Mouse (Mus musculus): ENCODE results near the gene Npr3.

Npr3 gene

GRCm38 (mm10) chr15:11906571-11907531 lies at the start of gene Npr3:
Npr3 (minus strand) TSS chr15:11907287.
- DNase-seq (ENCODE audit: low spot score) = no peak

- no peak for DNase-seq (ENCODE audit: low spot score)
Observed at GRCm38 (mm10) chr15:11956129-11956528, 49.0 kb upstream of the Npr3 start.

GRCm38 (mm10) chr15:11954190-11954589 lies 47.1 kb upstream of the Npr3 start:
- DNase-seq (ENCODE audit: low spot score) = no peak

GRCm38 (mm10) chr15:11952159-11952558 lies 45.1 kb upstream of the Npr3 start:
- no peak for DNase-seq (ENCODE audit: low spot score)

GRCm38 (mm10) chr15:11951181-11951580 lies 44.1 kb upstream of the Npr3 start:
- no peak for DNase-seq (ENCODE audit: low spot score)

- DNase-seq (ENCODE audit: low spot score) = no peak
Observed at GRCm38 (mm10) chr15:11950144-11950543, 43.1 kb upstream of the Npr3 start.

GRCm38 (mm10) chr15:11949490-11949889 lies 42.4 kb upstream of the Npr3 start:
- no peak for DNase-seq (ENCODE audit: low spot score)

- DNase-seq (ENCODE audit: low spot score) = no peak
Observed at GRCm38 (mm10) chr15:11940855-11941254, 33.8 kb upstream of the Npr3 start.

GRCm38 (mm10) chr15:11927742-11928141 lies 20.7 kb upstream of the Npr3 start:
- DNase-seq (ENCODE audit: low spot score) = no peak

- DNase-seq (ENCODE audit: low spot score) = no peak
Observed at GRCm38 (mm10) chr15:11914101-11914500, 7.0 kb upstream of the Npr3 start.

- DNase-seq (ENCODE audit: low spot score) = no peak
Observed at GRCm38 (mm10) chr15:11909875-11910274, 2.8 kb upstream of the Npr3 start.

- no peak for DNase-seq (ENCODE audit: low spot score)
Observed at GRCm38 (mm10) chr15:11908166-11908565, 1.1 kb upstream of the Npr3 start.

- DNase-seq (ENCODE audit: low spot score) = no peak
Observed at GRCm38 (mm10) chr15:11906021-11906570, 991 bp downstream of the Npr3 start.

- DNase-seq (ENCODE audit: low spot score) = no peak
Observed at GRCm38 (mm10) chr15:11904848-11905672, 2.0 kb downstream of the Npr3 start.

- no peak for DNase-seq (ENCODE audit: low spot score)
Observed at GRCm38 (mm10) chr15:11904043-11904847, 2.8 kb downstream of the Npr3 start.

GRCm38 (mm10) chr15:11903196-11904042 lies 3.7 kb downstream of the Npr3 start:
- no peak for DNase-seq (ENCODE audit: low spot score)

- no peak for DNase-seq (ENCODE audit: low spot score)
Observed at GRCm38 (mm10) chr15:11897617-11898016, 9.5 kb downstream of the Npr3 start.

- no peak for DNase-seq (ENCODE audit: low spot score)
Observed at GRCm38 (mm10) chr15:11897162-11897561, 9.9 kb downstream of the Npr3 start.

GRCm38 (mm10) chr15:11893969-11894368 lies 13.1 kb downstream of the Npr3 start:
- no peak for DNase-seq (ENCODE audit: low spot score)

GRCm38 (mm10) chr15:11891395-11891794 lies 15.7 kb downstream of the Npr3 start:
- no peak for DNase-seq (ENCODE audit: low spot score)
